Mouse (Mus musculus) neural tube, embryonic 11.5 days (tissue): ENCODE results near the gene Fhl1. TPM values are rescaled to one million over a fixed set of nuclear protein-coding genes. Genes with fewer than 3 reads are reported as not detected.

Source experiments
- ATAC-seq: fragments of 200-750 bp; cut with Nextera tagmentation; 2 replicates; pipeline ENCODE4 v1.8.0; 2017; ENCODE audit warnings: moderate number of reproducible peaks, mild to moderate bottlenecking, moderate TSS enrichment, moderate library complexity; ENCODE audit not compliant: insufficient read depth, low FRiP score, low TSS enrichment
- DNase-seq: peaks from one replicate; pipeline ENCODE4 v3.0.0-alpha.2; 2015; ENCODE audit warnings: low spot score
- H3K27ac ChIP-seq: fragments of 300-500 bp; sonication (generic); 2 replicates; pipeline ENCODE4 v1.5.1; 2014; ENCODE audit warnings: low read depth, mild to moderate bottlenecking, low read length
- H3K27me3 ChIP-seq: fragments of 300-500 bp; sonication (generic); 2 replicates; pipeline ENCODE4 v1.6.1; 2014; ENCODE audit warnings: mild to moderate bottlenecking, low read length, mixed read lengths; ENCODE audit not compliant: control insufficient read depth, insufficient read depth
- H3K36me3 ChIP-seq: fragments of 300-500 bp; sonication (generic); 2 replicates; pipeline ENCODE4 v1.6.1; 2014; ENCODE audit warnings: mild to moderate bottlenecking, low read length, moderate library complexity, mixed read lengths; ENCODE audit not compliant: control insufficient read depth, insufficient read depth
- H3K4me1 ChIP-seq: fragments of 300-500 bp; sonication (generic); 2 replicates; pipeline ENCODE4 v1.6.1; 2014; ENCODE audit warnings: low read length, mixed read lengths; ENCODE audit not compliant: control insufficient read depth, insufficient read depth
- H3K4me2 ChIP-seq: fragments of 300-500 bp; sonication (generic); 2 replicates; pipeline ENCODE4 v1.6.1; 2014; ENCODE audit warnings: low read depth, mild to moderate bottlenecking, moderate library complexity
- H3K4me3 ChIP-seq: fragments of 300-500 bp; sonication (generic); 2 replicates; pipeline ENCODE4 v1.5.1; 2014; ENCODE audit warnings: low read depth, low read length
- H3K9ac ChIP-seq: fragments of 300-500 bp; sonication (generic); 2 replicates; pipeline ENCODE4 v1.6.1; 2014; ENCODE audit warnings: mild to moderate bottlenecking, low read length
- H3K9me3 ChIP-seq: fragments of 300-500 bp; sonication (generic); 2 replicates; pipeline ENCODE4 v1.6.1; 2016; ENCODE audit warnings: low read length; ENCODE audit not compliant: control insufficient read depth
- WGBS: fragments of 180-500 bp; shearing (Covaris S2); extraction: QIAGEN DNeasy Blood & Tissue Kit; methylation state at CpG from one replicate; pipeline ENCODE4 v1.1.7; 2014; 5-methylcytosine and 5-hydroxymethylcytosine counted together
- polyA plus RNA-seq: library from polyadenylated mRNA; unstranded; fragments of >200 nt; fragmentation: Nextera tagmentation; extraction: Ambion mirVana; gene quantifications from 2 replicates; pipeline ENCODE4 v1.2.1, GENCODE M21; 2014

The Fhl1 gene
- polyA plus RNA-seq, 1 experiment from 2014 or later: 89.6 TPM

- Histone ChIP-seq H3K4me2 (peak within 1 kb of the TSS; percentile 55), H3K27me3 (no peaks in the 10 kb centered on the region), H3K9ac (peak within 1 kb of the TSS; percentile 10; the same call in 1 of the 2 replicates), H3K36me3 (no peaks in the 10 kb centered on the region), H3K9me3 (no peaks in the 10 kb centered on the region), H3K27ac (no peak within 1 kb of the TSS), H3K4me1 (no peaks in the 10 kb centered on the region), H3K4me3 (peak within 1 kb of the TSS; percentile 42)
- DNase-seq (peak; percentile 30), ATAC-seq (peak; percentile 63)
- 17% methylated on average over 34 of the region's 35 CpGs for WGBS
These were observed 90.4 kb downstream of the Fhl1 start, which contains the start of gene Map7d3 for GRCm38 (mm10) chrX:56821765-56822603. Map7d3 (minus strand) TSS chrX:56822326.

GRCm38 (mm10) chrX:56827492-56827891 is 95.9 kb downstream of the Fhl1 start:
- ATAC-seq: no peak
- Histone ChIP-seq H3K4me2 (no peak overlapping the region), H3K4me3 (no peak overlapping the region), H3K4me1 (no peaks in the 10 kb centered on the region), H3K27me3 (no peaks in the 10 kb centered on the region), H3K9ac (no peak overlapping the region), H3K36me3 (no peaks in the 10 kb centered on the region), H3K9me3 (no peaks in the 10 kb centered on the region), H3K27ac (no peak overlapping the region)
- 90% methylated on average over 6 of the region's 6 CpGs for WGBS
- no peak for DNase-seq

- H3K4me1 ChIP-seq: no peaks in the 10 kb centered on the region
- no peaks in the 10 kb centered on the region for H3K36me3 ChIP-seq
- no peak overlapping the region for H3K27ac ChIP-seq
- DNase-seq: no peak
- no peak overlapping the region for H3K9ac ChIP-seq
- H3K4me3 ChIP-seq: no peak overlapping the region
- 88% methylated on average over 6 of the region's 6 CpGs for WGBS
- no peak for ATAC-seq
- no peaks in the 10 kb centered on the region for H3K9me3 ChIP-seq
- no peaks in the 10 kb centered on the region for H3K27me3 ChIP-seq
- no peak overlapping the region for H3K4me2 ChIP-seq
These were observed 104.3 kb downstream of the Fhl1 start for GRCm38 (mm10) chrX:56835842-56836241.

GRCm38 (mm10) chrX:56839369-56839768 is 107.8 kb downstream of the Fhl1 start:
- no peak for ATAC-seq
- Histone ChIP-seq H3K36me3 (no peaks in the 10 kb centered on the region), H3K4me3 (no peak overlapping the region), H3K27ac (no peak overlapping the region), H3K4me2 (no peak overlapping the region), H3K9me3 (no peaks in the 10 kb centered on the region), H3K4me1 (no peaks in the 10 kb centered on the region), H3K27me3 (no peaks in the 10 kb centered on the region), H3K9ac (no peak overlapping the region)
- no peak for DNase-seq

GRCm38 (mm10) chrX:56841255-56841654 is 109.7 kb downstream of the Fhl1 start:
- H3K9me3 ChIP-seq: no peaks in the 10 kb centered on the region
- no peak overlapping the region for H3K9ac ChIP-seq
- ATAC-seq (no peak), DNase-seq (no peak)
- H3K27me3 ChIP-seq: no peaks in the 10 kb centered on the region
- WGBS: 73% methylated on average over 5 of the region's 5 CpGs
- no peaks in the 10 kb centered on the region for H3K36me3 ChIP-seq
- no peaks in the 10 kb centered on the region for H3K4me1 ChIP-seq
- no peak overlapping the region for H3K4me2 ChIP-seq
- H3K27ac ChIP-seq: no peak overlapping the region
- no peak overlapping the region for H3K4me3 ChIP-seq

Other genes starting within 250 kb of the Fhl1 start
- not detected in 2 replicates for gene Gm10477, start 207.0 kb upstream of the Fhl1 start, polyA plus RNA-seq
- gene Gm648, start 182.2 kb upstream of the Fhl1 start, polyA plus RNA-seq: 0.23 TPM in 1 of 2 replicates, not detected in the other
- gene Mmgt1, start 133.7 kb upstream of the Fhl1 start, polyA plus RNA-seq: 53.8 and 54.1 TPM in 2 replicates
- gene Slc9a6, start 122.0 kb upstream of the Fhl1 start, polyA plus RNA-seq: 16.0 and 17.2 TPM in 2 replicates
- gene Map7d3, start 90.5 kb downstream of the Fhl1 start, polyA plus RNA-seq: 1.4 and 1.8 TPM in 2 replicates
- 0.05 TPM in 1 of 2 replicates, not detected in the other for gene Adgrg4, start 138.4 kb downstream of the Fhl1 start, polyA plus RNA-seq